Mouse (Mus musculus): ENCODE results near the gene Nup210l. TPM values are rescaled to one million over a fixed set of nuclear protein-coding genes. Genes with fewer than 3 reads are reported as not detected.

Gene Nup210l
- total RNA-seq (2023): 1.7 to 2.5 TPM (median 1.9 TPM) in 4 replicates

GRCm38 (mm10) chr3:90103938-90104337, at the start of gene Nup210l:
Gene Nup210l (plus strand): TSS chr3:90104132.

GRCm38 (mm10) chr3:90072294-90072693, 31.6 kb upstream of the Nup210l start, which contains the start of gene Tpm3:
Gene Tpm3 (plus strand): TSS chr3:90072649.

GRCm38 (mm10) chr3:90213377-90213866, 109.5 kb downstream of the Nup210l start, which contains the start of the genes Rps27 and Rab13:
Gene Rps27 (minus strand): TSS chr3:90213651.
Gene Rab13 (plus strand): TSS chr3:90213695.

GRCm38 (mm10) chr3:90231507-90232333, 127.8 kb downstream of the Nup210l start, which contains the start of gene Jtb:
Gene Jtb (plus strand): TSS chr3:90231597.

GRCm38 (mm10) chr3:90242984-90243775, 139.2 kb downstream of the Nup210l start, which contains the start of gene Creb3l4:
Gene Creb3l4 (minus strand): TSS chr3:90243512.

GRCm38 (mm10) chr3:90247960-90248745, 144.2 kb downstream of the Nup210l start, which contains the start of gene Slc39a1:
Gene Slc39a1 (plus strand): TSS chr3:90248172.

GRCm38 (mm10) chr3:90253653-90254418, 149.9 kb downstream of the Nup210l start, which contains the start of gene Crtc2:
Gene Crtc2 (plus strand): TSS chr3:90254163.

Other genes starting within 250 kb of the Nup210l start
- gene Il6ra, start 190.9 kb upstream of the Nup210l start, total RNA-seq (2023): 18.7 to 20.3 TPM (median 19.4 TPM) in 4 replicates
- gene Atp8b2, start 140.6 kb upstream of the Nup210l start, total RNA-seq (2023): 60.1 to 77.6 TPM (median 63.2 TPM) in 4 replicates
- gene Hax1, start 105.4 kb upstream of the Nup210l start, total RNA-seq (2023): 62.2 to 73.9 TPM (median 67.9 TPM) in 4 replicates
- 107 to 116 TPM (median 114 TPM) in 4 replicates for gene 4933434E20Rik, start 52.5 kb upstream of the Nup210l start, total RNA-seq (2023)
- 331 to 385 TPM (median 358 TPM) in 4 replicates for gene Ubap2l, start 51.5 kb upstream of the Nup210l start, total RNA-seq (2023)
- 545 to 588 TPM (median 552 TPM) in 4 replicates for gene Tpm3, start 31.5 kb upstream of the Nup210l start, total RNA-seq (2023)
- gene Rps27, start 109.5 kb downstream of the Nup210l start, total RNA-seq (2023): 9,520 to 10,422 TPM (median 10,240 TPM) in 4 replicates
- 0.72 to 0.92 TPM in 2 of 4 replicates, not detected in the others for gene Rab13, start 109.6 kb downstream of the Nup210l start, total RNA-seq (2023)
- gene Jtb, start 127.5 kb downstream of the Nup210l start, total RNA-seq (2023): 83.4 to 92.8 TPM (median 90.6 TPM) in 4 replicates
- gene Creb3l4, start 139.4 kb downstream of the Nup210l start, total RNA-seq (2023): not detected in 4 replicates
- 25.9 to 33.1 TPM (median 28.9 TPM) in 4 replicates for gene Slc39a1, start 144.0 kb downstream of the Nup210l start, total RNA-seq (2023)
- 187 to 216 TPM (median 200 TPM) in 4 replicates for gene Crtc2, start 150.0 kb downstream of the Nup210l start, total RNA-seq (2023)
- gene Dennd4b, start 161.1 kb downstream of the Nup210l start, total RNA-seq (2023): 174 to 184 TPM (median 178 TPM) in 4 replicates
- 124 to 137 TPM (median 130 TPM) in 4 replicates for gene Gatad2b, start 189.0 kb downstream of the Nup210l start, total RNA-seq (2023)